Mouse (Mus musculus): ENCODE results near the gene Zfp319.

Zfp319 gene

DNA sequence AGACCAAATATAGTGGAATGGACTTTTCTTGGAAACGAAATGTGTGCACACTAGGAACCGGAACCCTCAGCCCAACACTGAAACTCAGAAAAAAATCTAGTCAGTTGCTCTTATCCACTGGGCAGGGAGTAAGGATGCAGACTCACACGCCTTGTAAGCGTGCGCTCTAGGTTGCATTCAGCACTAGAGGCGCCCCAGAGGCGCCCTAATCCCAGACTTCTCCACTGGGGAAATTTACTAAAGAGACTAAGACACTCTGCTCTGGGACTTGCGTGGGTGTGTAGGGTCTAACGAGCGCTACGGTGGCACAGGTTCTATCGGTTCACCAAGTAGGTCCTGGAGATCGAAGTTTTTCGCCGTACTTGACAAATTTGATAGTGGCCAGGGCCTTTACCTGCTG lies 19.7 kb upstream of the Zfp319 start:
- DNase-seq (ENCODE audit: low spot score): no peak

DNA sequence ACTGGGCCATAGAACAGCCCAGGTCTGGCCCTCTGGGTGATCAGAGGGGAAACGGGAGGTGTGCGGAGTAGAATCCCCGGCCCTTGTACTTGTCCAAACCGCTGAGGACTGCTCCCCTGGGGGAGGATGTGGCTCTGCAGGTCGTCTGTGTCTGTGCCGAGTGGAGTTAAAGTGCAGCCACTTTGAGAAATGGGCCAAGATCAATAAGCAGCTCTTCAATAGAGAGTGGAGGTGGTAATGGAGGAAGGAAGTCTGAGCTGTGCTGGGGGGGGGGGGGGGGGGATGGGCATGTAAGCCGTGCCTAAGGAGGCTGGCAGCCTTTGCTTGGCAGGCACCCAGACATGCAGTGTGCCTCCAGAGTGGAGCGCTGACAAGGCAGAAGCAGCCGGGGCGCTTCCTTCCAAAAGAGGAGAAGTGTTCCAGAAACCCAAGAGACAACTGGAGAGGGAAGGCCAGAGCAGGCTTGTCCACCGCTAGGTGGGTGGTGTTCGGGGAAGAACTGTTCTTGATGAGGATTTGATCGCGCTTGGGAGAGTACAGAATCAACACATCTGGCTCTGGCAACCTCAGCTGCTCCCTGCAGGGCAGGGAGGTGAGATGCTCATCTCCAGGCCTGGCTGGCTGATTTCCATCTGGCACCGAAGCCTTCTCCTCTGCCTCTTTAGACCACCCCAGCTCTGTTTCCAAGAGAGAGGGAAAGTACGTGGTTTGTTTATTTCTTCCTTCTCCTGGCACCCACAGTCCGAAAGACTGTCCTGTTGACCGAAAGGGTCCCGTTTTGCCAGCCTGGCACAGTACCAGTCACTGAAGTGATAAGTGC lies 17.3 kb upstream of the Zfp319 start:
- no peak for DNase-seq (ENCODE audit: low spot score)

DNA sequence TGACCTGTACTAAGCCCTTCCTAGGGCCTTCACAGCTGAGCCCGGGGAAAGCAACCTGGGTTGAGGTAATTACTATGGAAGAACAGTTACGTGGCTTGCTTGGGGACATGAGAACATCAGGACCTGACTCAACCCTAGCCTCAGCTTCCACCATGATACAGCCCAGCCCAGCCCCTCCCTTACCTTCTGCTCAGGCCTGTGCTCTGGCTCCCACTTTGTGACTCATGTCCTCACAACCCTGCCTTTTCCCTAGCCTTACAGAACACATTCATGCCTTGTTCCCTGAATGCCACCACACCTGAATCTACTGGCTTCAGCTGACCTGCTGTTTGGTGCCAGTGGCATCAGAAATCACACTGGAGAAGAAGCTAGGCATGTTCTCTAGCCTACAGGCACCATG lies 16.6 kb upstream of the Zfp319 start:
- DNase-seq (ENCODE audit: low spot score): no peak

DNA sequence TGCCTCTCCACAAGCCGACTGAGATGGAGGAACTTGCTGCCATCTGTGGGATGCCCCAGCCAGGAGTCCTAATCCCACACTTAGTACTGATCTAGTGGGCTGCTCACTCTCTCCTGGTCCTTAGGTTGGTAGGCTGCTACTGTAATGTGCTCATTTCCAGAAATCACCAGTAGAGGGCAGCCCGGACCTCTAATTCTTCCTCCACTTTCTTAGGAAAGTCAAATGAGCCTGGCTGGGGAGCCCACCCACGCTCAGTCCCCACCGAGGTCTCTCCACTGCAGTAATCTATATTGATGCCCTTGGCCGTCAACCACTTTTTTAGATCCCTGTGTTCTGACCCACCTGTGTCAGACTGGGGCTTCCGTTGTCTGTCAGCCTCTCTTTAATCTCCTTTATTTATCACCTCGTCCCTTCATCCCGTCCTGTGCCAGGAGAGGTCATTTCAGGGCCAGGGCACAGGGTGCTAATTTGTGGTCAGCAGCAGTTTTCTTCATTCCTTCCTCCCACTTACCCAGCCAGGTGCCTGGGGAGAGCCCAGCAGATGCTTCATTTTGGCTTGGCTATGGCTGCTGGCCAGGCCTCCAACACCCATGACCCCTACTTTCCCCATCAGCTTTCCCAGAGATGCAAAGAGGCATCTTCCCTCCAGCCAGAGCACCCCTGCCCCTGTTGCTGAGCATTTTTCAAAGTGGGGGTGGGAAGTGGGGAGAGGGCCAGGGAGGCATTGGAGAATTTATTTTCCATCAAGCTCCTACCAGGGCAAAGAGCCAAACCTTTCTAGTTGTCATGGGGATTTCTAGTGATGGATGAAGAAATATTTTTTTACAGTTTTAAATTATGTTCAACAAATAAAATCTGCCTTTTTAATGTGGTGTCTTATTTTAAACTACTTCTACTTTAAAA lies 15.1 kb upstream of the Zfp319 start:
- no peak for DNase-seq (ENCODE audit: low spot score)

DNA sequence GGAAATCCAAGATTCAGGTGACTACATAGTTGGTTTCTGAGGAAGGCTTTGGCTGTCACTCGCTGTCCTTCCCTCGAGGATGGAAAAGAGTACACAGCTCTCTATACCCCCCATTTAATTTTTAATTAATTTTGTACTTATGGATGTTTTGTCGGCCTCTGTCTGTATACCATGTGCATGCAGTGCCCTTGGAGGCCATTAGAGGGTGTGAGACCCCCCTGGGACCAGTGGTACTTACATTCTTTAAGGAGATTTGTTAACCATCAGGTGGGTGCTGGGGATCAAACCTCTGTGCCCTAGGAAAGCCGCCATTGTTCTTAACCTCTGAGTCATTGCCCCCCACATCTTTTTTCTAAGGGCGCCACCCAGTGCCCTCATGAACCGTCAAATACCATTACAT lies 12.9 kb upstream of the Zfp319 start:
- no peak for DNase-seq (ENCODE audit: low spot score)

DNA sequence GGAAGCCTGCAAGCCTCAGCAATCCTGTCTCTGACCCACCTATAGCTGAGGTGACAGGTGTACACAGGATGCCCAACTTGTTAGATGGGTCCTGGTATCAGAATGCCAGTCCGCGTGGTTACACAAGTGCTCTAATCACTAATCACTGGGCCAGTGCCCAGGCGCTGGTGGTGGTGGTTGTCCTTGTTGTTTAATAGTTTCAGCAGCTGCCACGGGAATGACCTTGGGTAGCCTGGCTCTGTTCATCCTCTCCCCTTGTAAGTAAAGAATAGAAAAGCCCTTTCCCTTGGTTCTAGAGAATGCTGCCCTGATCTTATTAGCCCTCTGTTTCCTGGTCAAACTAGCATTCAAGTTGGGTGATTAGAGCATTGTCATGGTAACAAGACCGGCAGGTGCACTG lies 10.0 kb upstream of the Zfp319 start:
- DNase-seq (ENCODE audit: low spot score): no peak

DNA sequence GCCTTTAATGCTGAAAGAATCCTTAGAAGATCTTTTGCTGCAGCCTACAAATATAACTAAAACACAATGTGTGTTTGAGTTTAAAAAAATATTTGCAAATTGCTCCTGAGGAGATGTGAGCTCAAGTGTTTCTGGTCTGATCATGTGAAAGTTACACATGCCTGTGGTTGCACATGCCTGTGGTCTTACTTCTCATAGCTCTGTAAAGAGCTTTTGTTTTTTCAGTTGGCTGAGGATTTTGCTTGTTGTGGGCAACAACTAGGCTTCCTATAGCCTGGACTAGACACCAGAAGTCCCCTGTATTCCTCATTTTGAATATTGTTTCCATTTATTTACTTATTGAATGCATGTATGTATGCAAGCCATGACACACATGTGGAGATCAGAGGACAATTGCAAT lies 4.6 kb upstream of the Zfp319 start:
- no peak for DNase-seq (ENCODE audit: low spot score)

DNA sequence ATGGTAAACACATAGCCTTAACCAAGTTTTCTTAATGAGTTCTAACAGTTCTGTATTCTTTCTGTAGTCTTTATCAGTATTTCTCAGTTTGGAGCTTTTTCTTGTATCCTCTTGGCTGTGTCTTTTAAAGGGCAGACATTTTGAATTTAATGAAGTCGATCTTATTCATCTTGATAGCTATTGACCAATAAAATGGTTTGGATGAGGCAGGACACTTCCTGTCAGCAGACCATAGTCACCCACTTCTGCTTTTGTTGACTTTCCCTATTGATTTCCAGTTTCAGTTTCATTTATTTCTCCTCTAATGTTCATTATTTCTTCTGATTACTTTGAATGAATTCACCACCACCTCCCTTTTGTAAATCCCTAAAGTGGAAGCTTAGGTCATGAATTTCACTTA lies 4.0 kb upstream of the Zfp319 start:
- no peak for DNase-seq (ENCODE audit: low spot score)

DNA sequence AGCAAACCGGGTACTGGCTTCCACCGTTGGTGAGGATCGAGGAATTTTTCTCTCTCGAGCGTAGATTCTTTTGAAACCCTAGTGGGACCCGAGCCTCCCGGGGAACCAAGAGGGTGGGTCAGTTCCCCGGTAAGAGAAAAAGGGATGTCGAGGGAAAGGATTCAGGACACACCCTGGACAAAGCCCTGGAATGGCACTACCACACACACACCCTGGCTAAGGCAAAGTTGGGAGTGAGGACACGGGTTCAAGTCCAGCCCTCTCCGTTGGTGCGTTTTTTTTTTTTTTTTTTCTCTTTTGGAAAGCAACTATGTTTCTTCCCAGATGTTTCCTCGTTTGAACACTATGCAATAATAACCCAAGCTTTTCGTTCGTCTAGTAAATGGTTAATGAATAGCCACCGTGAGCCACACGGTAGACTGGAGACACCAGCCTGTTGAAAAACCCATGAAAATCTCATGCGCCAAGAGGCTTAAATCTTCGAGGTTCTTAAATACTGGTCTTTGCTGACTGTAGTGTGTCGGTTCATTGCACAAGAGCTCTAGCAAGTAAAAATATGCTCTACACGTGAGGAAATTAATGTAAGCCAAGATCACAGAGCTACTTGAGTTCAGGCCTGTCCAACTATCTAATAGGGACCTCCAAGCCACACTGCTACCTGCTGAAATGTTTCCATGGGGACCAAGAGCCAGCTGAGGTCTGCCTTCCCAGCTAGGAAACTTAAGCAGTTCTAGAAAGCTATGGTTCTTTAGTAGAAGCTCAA lies 868 bp upstream of the Zfp319 start:
- no peak for DNase-seq (ENCODE audit: low spot score)

DNA sequence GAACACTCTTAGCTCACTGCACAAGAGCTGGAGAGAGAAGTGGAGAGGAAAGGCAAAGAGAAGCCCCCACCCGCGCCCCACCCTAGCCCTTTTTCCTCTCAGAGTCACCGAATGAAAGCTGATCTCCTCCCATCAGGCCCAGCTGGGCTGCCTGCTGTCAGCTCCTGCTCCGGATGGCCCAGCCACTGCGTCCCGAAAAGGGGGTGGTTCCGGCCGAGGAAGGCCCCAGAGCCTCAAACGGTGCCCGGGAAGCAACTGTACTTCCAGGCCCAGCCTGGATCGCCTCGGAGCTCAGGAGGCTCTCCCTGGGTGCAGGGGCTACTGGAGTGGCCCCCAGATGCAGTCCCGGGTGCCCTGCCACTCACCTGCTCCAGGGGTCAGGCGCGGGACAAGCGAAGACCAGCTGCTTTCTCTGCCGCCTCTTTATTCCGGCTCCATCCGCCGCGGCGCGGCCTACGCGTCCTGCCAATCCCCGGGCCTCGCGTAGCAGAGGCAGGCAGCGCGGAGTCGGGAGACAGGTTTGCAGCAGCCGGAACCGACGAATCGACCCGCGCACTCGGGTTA lies 512 bp downstream of the Zfp319 start:
- no peak for DNase-seq (ENCODE audit: low spot score)

DNA sequence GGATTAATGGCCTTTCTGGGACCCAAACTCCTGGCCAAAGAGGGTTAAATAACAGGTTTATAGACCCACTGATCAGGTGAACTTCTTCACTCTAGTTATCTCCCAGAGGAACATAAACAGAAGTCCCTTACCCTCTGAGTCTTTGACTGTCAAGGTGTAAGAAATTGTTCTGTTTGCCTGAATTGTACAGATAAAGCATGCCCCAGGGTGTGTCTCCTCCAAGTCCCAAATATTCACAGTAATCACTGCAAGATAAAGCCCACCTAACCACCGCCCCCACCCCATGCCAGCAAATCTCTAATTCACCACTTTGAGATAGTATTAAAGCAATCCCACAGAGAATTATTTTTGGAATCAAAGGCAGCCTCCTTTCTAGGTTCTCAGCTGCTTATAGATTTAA lies 1.4 kb downstream of the Zfp319 start:
- DNase-seq (ENCODE audit: low spot score): no peak

DNA sequence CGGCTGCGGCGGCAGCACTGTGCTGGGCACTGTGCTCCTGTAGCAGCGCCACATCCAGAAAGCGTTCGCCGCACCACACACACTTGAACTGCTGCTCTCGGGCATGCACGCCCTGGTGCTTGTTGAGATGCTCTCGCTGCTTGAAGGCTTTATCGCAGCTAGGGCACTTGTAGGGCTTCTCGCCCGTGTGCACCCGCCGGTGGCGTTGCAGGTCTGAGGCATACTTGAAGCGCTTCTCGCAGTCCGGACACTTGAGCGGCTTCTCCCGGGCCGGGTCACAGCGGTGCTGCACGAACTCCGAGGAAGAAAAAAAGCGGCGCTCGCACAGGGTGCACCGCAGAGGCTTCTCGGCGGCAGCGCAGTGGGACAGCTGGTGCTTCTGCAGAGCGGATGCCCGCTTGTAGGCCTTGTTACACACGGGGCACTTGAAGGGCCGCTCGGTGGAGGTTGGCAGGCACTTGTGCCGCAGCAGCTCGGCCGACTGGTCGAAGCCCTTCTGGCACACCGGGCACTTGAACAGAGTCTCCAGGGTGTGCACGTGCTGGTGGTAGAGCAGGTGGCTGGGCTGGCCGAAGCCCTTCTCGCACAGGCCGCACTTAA lies 3.8 kb downstream of the Zfp319 start:
- no peak for DNase-seq (ENCODE audit: low spot score)

DNA sequence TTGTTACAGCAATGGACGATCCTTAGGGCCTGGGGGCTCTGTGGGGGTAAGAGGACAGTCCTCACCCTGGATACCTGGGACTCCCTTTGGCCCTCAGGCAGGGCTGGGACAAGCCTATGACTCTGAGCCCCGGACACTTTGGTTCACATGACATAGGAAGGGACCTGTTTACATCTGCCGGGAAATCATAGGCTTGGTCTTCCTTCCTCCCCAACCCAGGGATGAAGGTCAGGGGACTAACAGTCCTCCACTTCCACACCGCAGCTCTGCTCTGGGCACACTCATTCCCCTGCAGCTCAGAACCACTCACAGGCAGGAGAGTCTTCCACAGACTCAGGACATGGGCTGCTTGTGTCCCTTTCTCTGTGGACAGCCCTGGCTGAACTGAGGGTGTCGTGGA lies 4.9 kb downstream of the Zfp319 start:
- no peak for DNase-seq (ENCODE audit: low spot score)

DNA sequence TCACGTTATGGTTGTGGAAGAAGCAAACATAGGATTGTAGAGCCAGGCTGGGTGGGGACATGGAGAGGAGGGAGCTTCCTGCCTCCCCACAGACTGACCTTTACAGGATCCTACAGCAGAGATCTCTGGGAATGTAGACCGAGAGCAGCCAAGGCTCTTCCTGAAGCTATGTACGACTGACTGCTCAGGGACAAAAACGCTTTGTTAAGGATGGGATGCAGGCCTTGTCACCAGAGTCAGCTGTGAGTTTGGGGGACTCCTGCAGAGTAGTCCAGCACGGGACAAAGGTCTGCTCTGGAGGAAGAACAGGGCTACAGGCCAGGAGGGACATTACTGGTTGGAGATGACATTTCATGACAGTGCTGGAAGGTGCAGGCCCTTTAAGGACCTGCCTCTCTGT lies 7.1 kb downstream of the Zfp319 start:
- DNase-seq (ENCODE audit: low spot score): no peak

DNA sequence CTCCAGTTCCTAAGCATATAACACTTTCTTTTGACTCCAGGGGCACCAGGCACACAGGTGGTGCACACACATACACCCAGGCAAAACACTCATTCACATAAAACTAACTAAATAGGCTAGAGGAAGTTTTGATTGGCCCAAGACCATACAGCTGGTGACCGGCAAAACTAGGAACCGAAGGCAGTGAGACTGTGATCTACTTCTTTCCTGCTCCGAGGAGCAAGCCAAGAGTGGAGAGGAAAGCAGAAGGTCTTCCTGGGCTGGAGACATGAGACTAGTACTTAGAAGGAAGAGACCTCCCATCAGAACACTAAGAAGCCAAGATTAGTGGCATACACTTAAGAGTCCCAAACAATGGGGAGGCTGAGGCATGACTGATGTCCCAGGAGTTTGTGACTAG lies 8.5 kb downstream of the Zfp319 start:
- DNase-seq (ENCODE audit: low spot score): no peak

DNA sequence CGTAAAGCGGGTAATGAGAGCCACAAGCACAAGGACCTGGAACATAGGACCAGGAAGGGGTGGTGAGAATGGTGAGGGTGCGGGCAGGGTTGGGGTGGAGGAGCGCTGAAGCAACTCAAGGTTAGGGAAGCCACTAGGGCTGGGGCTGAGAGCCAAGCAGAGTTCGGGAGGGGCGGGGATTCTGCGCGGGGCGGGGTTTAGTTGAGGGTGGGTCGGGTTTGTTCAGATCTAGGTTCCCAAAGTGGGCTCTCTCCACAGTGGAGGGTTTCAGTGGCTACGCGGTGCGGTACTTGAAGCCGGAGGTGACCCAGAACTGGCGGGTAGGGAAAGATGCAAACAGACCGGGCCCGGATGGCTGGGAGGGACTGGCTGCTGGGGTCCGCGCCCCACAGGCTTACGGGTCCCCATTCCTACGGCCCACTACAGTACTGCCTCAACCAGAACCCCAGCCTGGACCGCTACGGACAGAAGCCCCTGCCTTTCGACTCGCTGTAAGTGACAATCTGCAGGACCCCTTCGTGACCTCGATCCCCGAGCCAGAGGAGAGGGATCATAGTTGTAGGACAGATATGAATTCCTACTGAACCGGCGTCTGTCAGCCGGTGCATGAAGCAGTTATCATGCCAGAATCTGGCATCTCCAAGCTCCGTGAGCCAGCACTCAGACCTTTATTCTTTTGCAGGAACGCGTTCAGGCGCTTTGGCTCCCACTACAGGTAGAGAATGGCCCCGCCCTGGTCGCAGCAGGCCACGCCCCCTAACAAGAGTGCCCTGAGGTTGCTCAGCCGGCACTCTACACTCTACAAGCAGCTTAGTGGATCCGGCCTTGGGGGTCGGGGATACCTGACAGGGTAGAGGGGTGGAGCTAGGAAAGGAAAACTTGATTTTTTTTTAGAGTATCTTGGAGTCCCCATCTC lies 11.3 kb downstream of the Zfp319 start:
- DNase-seq (ENCODE audit: low spot score): no peak

DNA sequence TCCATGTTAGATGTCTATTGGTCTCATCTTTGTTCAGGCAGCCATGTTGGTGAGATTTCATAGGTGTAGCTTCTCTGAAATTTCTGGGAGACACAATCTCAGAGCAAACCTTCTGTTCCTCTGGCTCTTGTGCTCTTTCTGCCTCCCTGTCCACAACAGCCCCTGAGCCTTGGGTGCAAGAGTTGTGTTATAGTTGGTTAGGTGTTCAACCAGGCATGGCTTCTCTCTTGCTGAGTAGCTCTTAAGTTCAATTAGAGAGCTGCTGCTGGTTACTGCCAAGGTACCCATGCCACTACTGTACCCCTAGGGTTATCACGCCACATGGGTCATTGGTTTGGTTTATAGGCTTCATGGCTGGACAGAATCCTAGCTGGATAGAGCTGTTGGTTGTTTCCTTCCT lies 16.4 kb downstream of the Zfp319 start:
- DNase-seq (ENCODE audit: low spot score): no peak

DNA sequence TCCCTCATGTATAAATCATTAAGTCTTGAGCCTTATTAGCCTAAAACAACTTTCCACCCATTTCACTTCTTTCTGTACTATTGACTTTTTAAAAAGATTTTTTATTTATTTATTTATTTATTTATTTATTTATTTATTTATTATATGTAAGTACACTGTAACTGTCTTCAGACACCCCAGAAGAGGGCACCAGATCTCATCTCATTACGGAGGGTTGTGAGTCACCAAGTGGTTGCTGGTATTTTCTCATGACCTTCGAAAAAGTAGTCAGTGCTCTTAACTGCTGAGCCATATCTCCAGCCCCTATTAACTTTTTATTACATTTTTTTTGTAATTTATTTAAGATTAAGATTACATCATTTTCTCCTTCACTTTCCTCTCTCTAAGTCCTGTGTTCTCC lies 17.0 kb downstream of the Zfp319 start:
- no peak for DNase-seq (ENCODE audit: low spot score)

DNA sequence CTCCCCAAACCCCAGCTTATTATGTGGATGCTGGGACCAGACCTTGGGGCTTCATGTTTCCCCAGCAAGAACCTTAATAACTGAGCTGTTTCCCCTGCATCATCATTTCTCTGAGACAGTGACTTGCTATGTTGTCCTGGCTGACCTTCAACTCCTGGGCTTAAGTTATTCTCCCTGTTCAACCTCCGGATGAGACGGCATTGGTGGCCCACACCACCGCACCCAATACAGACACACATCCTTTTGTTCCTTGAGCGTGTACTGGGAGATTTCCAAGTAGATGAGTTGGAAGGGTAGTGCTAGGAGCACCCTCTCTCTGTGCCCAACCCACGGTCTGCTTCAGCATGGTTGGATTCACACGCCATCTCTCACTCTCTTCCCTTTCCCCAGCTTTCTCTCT lies 17.9 kb downstream of the Zfp319 start:
- DNase-seq (ENCODE audit: low spot score): no peak

DNA sequence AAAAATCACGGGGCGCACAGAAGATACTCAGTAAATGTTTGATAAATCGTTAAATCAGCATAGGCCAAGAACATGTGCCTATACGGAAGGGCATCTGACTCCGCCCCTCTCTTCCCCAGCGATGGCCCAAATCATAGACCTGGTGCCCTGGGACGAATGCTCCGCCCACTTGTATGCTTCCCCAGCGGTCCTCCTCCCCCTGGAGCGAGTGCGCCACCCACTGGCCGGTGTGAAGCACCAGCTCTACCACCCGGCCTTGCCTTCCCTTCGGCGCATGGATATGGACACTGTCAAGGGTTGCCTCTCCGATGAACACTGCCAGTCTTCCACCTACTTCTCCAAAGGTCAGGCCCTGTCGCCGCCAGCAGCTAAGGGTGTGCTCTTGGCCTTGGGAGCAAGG lies 18.9 kb downstream of the Zfp319 start:
- no peak for DNase-seq (ENCODE audit: low spot score)
